Mouse (Mus musculus): ENCODE measurements around the gene Cap2.

Cap2 gene

DNA sequence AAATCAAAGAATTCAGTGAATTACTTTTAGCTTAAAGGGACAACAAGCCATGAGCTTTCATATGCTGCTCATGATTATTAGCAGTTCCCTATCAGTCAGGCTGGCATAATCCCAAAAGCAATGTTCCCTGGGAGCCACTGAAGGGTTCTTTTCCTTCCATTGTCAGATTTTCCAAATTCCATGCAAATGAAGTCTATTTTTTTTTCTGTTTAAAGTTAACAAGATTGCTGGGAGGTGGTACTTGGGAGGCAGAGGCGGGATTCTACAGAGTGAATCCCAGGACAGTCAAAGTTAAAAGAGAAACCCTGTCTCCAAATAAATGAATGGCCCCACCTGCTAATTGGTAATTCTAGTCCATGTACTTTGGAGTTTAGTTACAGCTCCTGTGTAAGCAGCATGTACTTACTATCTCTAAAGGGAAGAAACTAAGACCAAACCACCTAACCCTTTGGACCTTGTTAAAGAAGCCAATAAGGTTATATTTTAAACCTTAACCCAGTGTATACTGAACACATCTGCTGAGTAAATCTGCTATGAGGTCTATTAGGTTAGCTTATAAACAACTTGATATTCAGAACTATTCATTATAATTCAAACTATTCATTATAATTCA, 193.8 kb downstream of the Cap2 start:
- peak; percentile 67 for DNase-seq (ENCODE audit: low read depth, low spot score)

DNA sequence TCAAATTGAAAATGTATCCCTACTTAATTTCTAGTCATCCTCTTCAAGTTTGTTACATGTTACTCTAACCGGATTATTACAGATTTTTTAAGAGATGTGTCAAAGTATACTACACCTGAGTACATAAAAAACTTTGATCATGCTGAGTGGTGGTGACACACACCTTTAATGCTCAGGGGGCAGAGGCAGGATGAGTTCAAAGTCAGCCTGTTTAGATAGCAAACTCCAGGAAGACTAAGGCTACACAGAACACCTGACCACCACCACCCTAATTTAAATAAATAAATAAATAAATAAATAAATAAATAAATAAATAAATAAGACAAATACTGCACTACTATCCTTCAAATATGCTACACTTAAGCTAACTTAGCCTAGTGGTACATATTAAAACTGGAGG, 194.3 kb downstream of the Cap2 start:
- DNase-seq (ENCODE audit: low read depth, low spot score): no peak

DNA sequence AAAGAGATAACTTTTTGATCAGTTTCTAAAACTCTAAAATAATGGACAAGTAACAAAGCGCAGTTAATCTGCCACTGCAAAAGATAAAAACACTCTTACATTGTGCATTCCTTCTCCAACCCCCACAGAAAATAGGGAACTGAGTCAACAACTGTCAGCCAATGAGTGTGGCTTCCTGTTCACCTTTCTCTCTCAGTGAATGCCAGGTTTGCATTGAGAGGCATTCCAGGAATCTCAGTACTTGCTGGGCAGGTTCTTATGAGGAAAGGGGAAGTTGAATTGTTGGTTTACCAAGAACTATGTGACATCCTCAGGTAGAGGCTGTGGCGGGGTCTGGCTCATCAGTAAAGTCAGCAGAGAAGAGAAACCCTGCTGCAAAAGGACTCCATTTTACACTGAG, 195.1 kb downstream of the Cap2 start:
- peak; percentile 86 for DNase-seq (ENCODE audit: low read depth, low spot score)

DNA sequence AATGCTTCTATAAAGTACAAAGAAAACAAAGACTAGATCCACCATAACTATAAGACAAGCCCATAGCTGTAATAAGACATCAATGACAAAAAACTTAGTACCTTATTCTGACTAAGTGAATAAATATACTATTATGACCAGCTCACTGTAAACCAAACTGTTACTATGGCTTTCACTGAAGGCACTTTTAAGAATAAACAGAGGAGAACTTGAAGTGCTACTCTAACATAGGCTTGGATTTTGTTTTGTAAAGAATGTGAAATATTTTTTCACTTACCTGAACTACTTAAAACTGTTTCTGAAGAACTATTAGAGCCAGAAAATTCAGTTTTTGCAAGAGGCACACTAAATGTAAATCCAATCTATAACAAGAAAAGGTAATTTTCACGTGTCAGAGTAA, 197.7 kb downstream of the Cap2 start:
- DNase-seq (ENCODE audit: low read depth, low spot score): no peak

All from R1 (cell line).